In genomic region chr9:88528736-88529135, GRCm38 (mm10) we compare ENCODE assay signal across 1 mouse cellular context.
TF ChIP-seq lines count a peak whose summit lies in the region.

No protein-coding gene starts in this region.

TF ChIP-seq in MEL, 35 proteins besides CTCF, POLR2A, EP300 and RAD21:
- no peak for TF ChIP-seq UBTF (IDR thresholded peaks at IDR 0.05; ENCODE audit: borderline replicate concordance, insufficient read depth, low read depth, low read length)
- TF ChIP-seq SIN3A (IDR thresholded peaks at IDR 0.05; ENCODE audit: low read length): no peak
- TF ChIP-seq MAX (IDR thresholded peaks at IDR 0.05; ENCODE audit: low read length): no peak
- peak; percentile 90 for TF ChIP-seq ZNF384 (IDR thresholded peaks at IDR 0.05; ENCODE audit: low read depth, low read length)
- no peak for TF ChIP-seq KAT2A (conservative IDR thresholded peaks at IDR 0.05; ENCODE audit: low read depth, low read length)
- TF ChIP-seq TAL1 (IDR thresholded peaks at IDR 0.05; ENCODE audit: low read length): peak; percentile 48
- peak; percentile 35; the same call in 1 of the 2 replicates for TF ChIP-seq TCF12 (IDR thresholded peaks at IDR 0.05; ENCODE audit: low read depth, low read length)
- no peak for TF ChIP-seq MAFK (IDR thresholded peaks at IDR 0.05; ENCODE audit: borderline replicate concordance, low read depth, low read length)
- no peak for TF ChIP-seq POLR2AphosphoS2 (IDR thresholded peaks at IDR 0.05; ENCODE audit: low read length)
- peak; percentile 34; the same call in 1 of the 2 replicates for TF ChIP-seq GATA1 (IDR thresholded peaks at IDR 0.05; ENCODE audit: low read depth, low read length)
